7 mouse cellular contexts compared by ENCODE assay signal in genomic region chr11:78163681-78164603, GRCm38 (mm10). TPM values are rescaled to one million over a fixed set of nuclear protein-coding genes. Genes with fewer than 3 reads are reported as not detected.
DNase-seq lines count a peak whose midpoint lies in the region; ATAC-seq lines count a peak whose summit lies in the region.

No protein-coding gene starts in this region.

- no peaks in the 10 kb centered on the region for H3K27me3 ChIP-seq in forebrain, embryonic 15.5 days
- no peaks in the 10 kb centered on the region for H3K27me3 ChIP-seq in hindbrain, embryonic 14.5 days (ENCODE audit: control insufficient read depth, insufficient read depth, low read length)
- no peaks in the 10 kb centered on the region for H3K27me3 ChIP-seq in liver, embryonic 11.5 days (replicated peaks; ENCODE audit: control insufficient read depth, insufficient read depth, low read length)
- no peaks in the 10 kb centered on the region for H3K27me3 ChIP-seq in neural tube, embryonic 12.5 days (replicated peaks)

- ATAC-seq in forebrain, embryonic 15.5 days (replicated peaks), result peak; percentile 35
- ATAC-seq in hindbrain, embryonic 14.5 days (ENCODE audit: low FRiP score), result peak; percentile 34
- ATAC-seq in liver, embryonic 11.5 days (replicated peaks; ENCODE audit: low FRiP score), result no peak
- ATAC-seq in neural tube, embryonic 12.5 days (ENCODE audit: low FRiP score, low read depth), result peak; percentile 57

- peak overlapping the region; percentile 97 for H3K27ac ChIP-seq in forebrain, embryonic 15.5 days (replicated peaks)
- peak overlapping the region; percentile 97 for H3K27ac ChIP-seq in hindbrain, embryonic 14.5 days
- peak overlapping the region; percentile 92 for H3K27ac ChIP-seq in liver, embryonic 11.5 days (ENCODE audit: low read depth, low read length)
- H3K27ac ChIP-seq in neural tube, embryonic 12.5 days, result peak overlapping the region; percentile 92

- H3K4me2 ChIP-seq in forebrain, embryonic 15.5 days (replicated peaks), result peak overlapping the region; percentile 67
- peak overlapping the region; percentile 79 for H3K4me2 ChIP-seq in hindbrain, embryonic 14.5 days (replicated peaks)
- H3K4me2 ChIP-seq in liver, embryonic 11.5 days, result peak overlapping the region; percentile 97
- peak overlapping the region; percentile 78 for H3K4me2 ChIP-seq in neural tube, embryonic 12.5 days (replicated peaks)

- peak; percentile 94 for DNase-seq in ES-CJ7 (ENCODE audit: low read depth, low spot score)
- DNase-seq in adipocyte (ENCODE audit: low spot score), result peak; percentile 96
- peak; percentile 72 for DNase-seq in hindbrain, embryonic 14.5 days (ENCODE audit: low spot score)
- peak; percentile 75 for DNase-seq in liver, embryonic 11.5 days (ENCODE audit: low spot score)
- peak; percentile 76 to 85 for DNase-seq in thymus, postnatal 36 days

- peaks cover 25% of the 10 kb centered on the region for H3K36me3 ChIP-seq in forebrain, embryonic 15.5 days
- peaks cover 37% of the 10 kb centered on the region for H3K36me3 ChIP-seq in hindbrain, embryonic 14.5 days (replicated peaks; ENCODE audit: control insufficient read depth, insufficient read depth)
- H3K36me3 ChIP-seq in liver, embryonic 11.5 days (ENCODE audit: control insufficient read depth, insufficient read depth, low read length), result peaks cover 26% of the 10 kb centered on the region
- H3K36me3 ChIP-seq in neural tube, embryonic 12.5 days, result peaks cover 39% of the 10 kb centered on the region

- peaks cover 35% of the 10 kb centered on the region for H3K4me1 ChIP-seq in forebrain, embryonic 15.5 days
- H3K4me1 ChIP-seq in hindbrain, embryonic 14.5 days (replicated peaks; ENCODE audit: control insufficient read depth, insufficient read depth, low read length), result peaks cover 25% of the 10 kb centered on the region
- peaks cover 49% of the 10 kb centered on the region for H3K4me1 ChIP-seq in liver, embryonic 11.5 days (replicated peaks; ENCODE audit: control insufficient read depth, insufficient read depth, low read length)
- peaks cover 36% of the 10 kb centered on the region for H3K4me1 ChIP-seq in neural tube, embryonic 12.5 days

- H3K9ac ChIP-seq in forebrain, embryonic 15.5 days (replicated peaks), result peak overlapping the region; percentile 95
- peak overlapping the region; percentile 100 for H3K9ac ChIP-seq in hindbrain, embryonic 14.5 days
- H3K9ac ChIP-seq in liver, embryonic 11.5 days (ENCODE audit: low read depth, low read length), result peak overlapping the region; percentile 99
- H3K9ac ChIP-seq in neural tube, embryonic 12.5 days, result peak overlapping the region; percentile 100

- peak overlapping the region; percentile 87 for H3K4me3 ChIP-seq in forebrain, embryonic 15.5 days
- H3K4me3 ChIP-seq in hindbrain, embryonic 14.5 days (replicated peaks; ENCODE audit: low read length), result peak overlapping the region; percentile 96
- peak overlapping the region; percentile 98 for H3K4me3 ChIP-seq in liver, embryonic 11.5 days (ENCODE audit: low read depth, low read length)
- peak overlapping the region; percentile 99 for H3K4me3 ChIP-seq in neural tube, embryonic 12.5 days

- WGBS in forebrain, embryonic 15.5 days, result under 1% methylated on average over 22 of the region's 22 CpGs
- under 1% methylated on average over 22 of the region's 22 CpGs for whole genome bisulfite sequencing in hindbrain, embryonic 14.5 days
- under 1% methylated on average over 22 of the region's 22 CpGs for WGBS in liver, embryonic 11.5 days
- WGBS in neural tube, embryonic 12.5 days, result under 1% methylated on average over 22 of the region's 22 CpGs

- no peaks in the 10 kb centered on the region for H3K9me3 ChIP-seq in forebrain, embryonic 15.5 days
- H3K9me3 ChIP-seq in hindbrain, embryonic 14.5 days (ENCODE audit: control insufficient read depth, low read length), result no peaks in the 10 kb centered on the region
- no peaks in the 10 kb centered on the region for H3K9me3 ChIP-seq in liver, embryonic 11.5 days (ENCODE audit: control insufficient read depth, low read length)
- H3K9me3 ChIP-seq in neural tube, embryonic 12.5 days, result no peaks in the 10 kb centered on the region

RNA-seq across cellular contexts. Expression of gene Traf4, which starts 1.4 kb away (rescaled TPM):
- polyA plus RNA-seq in forebrain, embryonic 15.5 days (2015; fragmentation: Nextera tagmentation; extraction: Ambion mirVana), result 121 TPM in 2 replicates
- 57.2 and 63.5 TPM in 2 replicates for polyA plus RNA-seq in hindbrain, embryonic 14.5 days (2014; fragmentation: Nextera tagmentation; extraction: Ambion mirVana)
- 53.8 and 57.6 TPM in 2 replicates for polyA plus RNA-seq in liver, embryonic 11.5 days (2014; fragmentation: Nextera tagmentation; extraction: Ambion mirVana)
- polyA plus RNA-seq in neural tube, embryonic 12.5 days (2016; fragmentation: Nextera tagmentation; extraction: Ambion mirVana), result 153 and 174 TPM in 2 replicates

RNA-seq across cellular contexts. Expression of gene Nek8, which starts 12.5 kb away (rescaled TPM):
- polyA plus RNA-seq in forebrain, embryonic 15.5 days (2015; fragmentation: Nextera tagmentation; extraction: Ambion mirVana), result 4.8 and 5.7 TPM in 2 replicates
- polyA plus RNA-seq in hindbrain, embryonic 14.5 days (2014; fragmentation: Nextera tagmentation; extraction: Ambion mirVana), result 4.6 and 6.0 TPM in 2 replicates
- 13.1 and 14.3 TPM in 2 replicates for polyA plus RNA-seq in liver, embryonic 11.5 days (2014; fragmentation: Nextera tagmentation; extraction: Ambion mirVana)
- 10.2 and 11.1 TPM in 2 replicates for polyA plus RNA-seq in neural tube, embryonic 12.5 days (2016; fragmentation: Nextera tagmentation; extraction: Ambion mirVana)

RNA-seq across cellular contexts. Expression of gene Tlcd1, which starts 12.6 kb away (rescaled TPM):
- 4.4 and 5.0 TPM in 2 replicates for polyA plus RNA-seq in forebrain, embryonic 15.5 days (2015; fragmentation: Nextera tagmentation; extraction: Ambion mirVana)
- polyA plus RNA-seq in hindbrain, embryonic 14.5 days (2014; fragmentation: Nextera tagmentation; extraction: Ambion mirVana), result 13.4 and 16.6 TPM in 2 replicates
- polyA plus RNA-seq in liver, embryonic 11.5 days (2014; fragmentation: Nextera tagmentation; extraction: Ambion mirVana), result 52.5 and 57.5 TPM in 2 replicates
- 8.2 and 10.5 TPM in 2 replicates for polyA plus RNA-seq in neural tube, embryonic 12.5 days (2016; fragmentation: Nextera tagmentation; extraction: Ambion mirVana)

RNA-seq across cellular contexts. Expression of gene Rpl23a, which starts 19.4 kb away (rescaled TPM):
- 896 and 935 TPM in 2 replicates for polyA plus RNA-seq in forebrain, embryonic 15.5 days (2015; fragmentation: Nextera tagmentation; extraction: Ambion mirVana)
- 880 and 1,029 TPM in 2 replicates for polyA plus RNA-seq in hindbrain, embryonic 14.5 days (2014; fragmentation: Nextera tagmentation; extraction: Ambion mirVana)
- polyA plus RNA-seq in liver, embryonic 11.5 days (2014; fragmentation: Nextera tagmentation; extraction: Ambion mirVana), result 1,588 and 1,766 TPM in 2 replicates
- 895 and 982 TPM in 2 replicates for polyA plus RNA-seq in neural tube, embryonic 12.5 days (2016; fragmentation: Nextera tagmentation; extraction: Ambion mirVana)

RNA-seq across cellular contexts. Expression of gene Rab34, which starts 24.3 kb away (rescaled TPM):
- polyA plus RNA-seq in forebrain, embryonic 15.5 days (2015; fragmentation: Nextera tagmentation; extraction: Ambion mirVana), result 55.9 and 56.3 TPM in 2 replicates
- 46.4 and 53.2 TPM in 2 replicates for polyA plus RNA-seq in hindbrain, embryonic 14.5 days (2014; fragmentation: Nextera tagmentation; extraction: Ambion mirVana)
- polyA plus RNA-seq in liver, embryonic 11.5 days (2014; fragmentation: Nextera tagmentation; extraction: Ambion mirVana), result 42.6 and 45.3 TPM in 2 replicates
- polyA plus RNA-seq in neural tube, embryonic 12.5 days (2016; fragmentation: Nextera tagmentation; extraction: Ambion mirVana), result 71.0 and 76.5 TPM in 2 replicates
